Mouse (Mus musculus): ENCODE results near the gene Slc25a36.

- TF ChIP-seq CTCF (IDR thresholded peaks at IDR 0.05; ENCODE audit: low read depth, low read length) (no peak), POLR2A (IDR thresholded peaks at IDR 0.05; ENCODE audit: extremely low read depth, insufficient read depth, low read length) (no peak)
Measured at GRCm38 (mm10) chr9:97145351-97145750, 34.4 kb upstream of the Slc25a36 start.

Measured in liver, adult 2 months (tissue).